Mouse (Mus musculus): Measurements from ENCODE around the gene Fetub. TPM values are rescaled to one million over a fixed set of nuclear protein-coding genes. Genes with fewer than 3 reads are reported as not detected.
A peak's percentile ranks its signal among the peaks of the same experiment; 100 is the strongest.

Fetub gene
- polyA plus RNA-seq (2014; fragmentation: Nextera tagmentation; extraction: Ambion mirVana), result not detected in 2 replicates

DNA sequence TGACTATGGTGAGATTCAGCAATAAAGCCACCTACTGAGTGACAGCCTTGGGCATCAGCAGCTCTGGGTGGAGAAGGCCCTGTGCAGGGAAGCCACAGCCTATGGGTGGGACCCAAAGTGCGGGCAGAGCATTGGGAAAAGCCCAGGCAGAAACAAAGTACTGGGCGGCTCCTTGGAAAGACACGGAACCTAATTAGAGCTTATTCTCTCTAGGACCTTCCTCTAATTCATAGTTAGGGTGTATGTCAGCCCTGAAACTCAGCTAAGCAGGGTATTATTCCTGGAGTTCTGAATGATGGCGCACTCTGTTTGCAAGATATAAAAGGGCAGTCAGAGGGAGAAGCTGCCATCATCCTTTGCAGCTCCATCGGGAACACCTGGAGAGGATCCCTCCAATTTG is at the start of gene Fetub:
Gene Fetub (plus strand): TSS at position 301 of the 400 bp plus-strand sequence.
- H3K9ac ChIP-seq (ENCODE audit: low read length), result no peak within 1 kb of the TSS
- no peaks in the 10 kb centered on the region for H3K36me3 ChIP-seq (ENCODE audit: control insufficient read depth, insufficient read depth, low read length)
- DNase-seq (ENCODE audit: low spot score) (no peak), ATAC-seq (replicated peaks; ENCODE audit: low FRiP score) (no peak)
- H3K9me3 ChIP-seq (ENCODE audit: control insufficient read depth, low read length), result no peaks in the 10 kb centered on the region
- no peak within 1 kb of the TSS for H3K4me2 ChIP-seq (ENCODE audit: low read depth, low read length, severe bottlenecking)
- H3K27me3 ChIP-seq (ENCODE audit: control insufficient read depth, insufficient read depth, low read length), result no peaks in the 10 kb centered on the region
- no peak within 1 kb of the TSS for H3K4me3 ChIP-seq (ENCODE audit: low read depth, low read length)
- 85% methylated on average over 5 of the region's 5 CpGs for WGBS
- no peak within 1 kb of the TSS for H3K27ac ChIP-seq (ENCODE audit: low read depth, low read length)
- H3K4me1 ChIP-seq (replicated peaks; ENCODE audit: control insufficient read depth, insufficient read depth, low read length), result no peaks in the 10 kb centered on the region

DNA sequence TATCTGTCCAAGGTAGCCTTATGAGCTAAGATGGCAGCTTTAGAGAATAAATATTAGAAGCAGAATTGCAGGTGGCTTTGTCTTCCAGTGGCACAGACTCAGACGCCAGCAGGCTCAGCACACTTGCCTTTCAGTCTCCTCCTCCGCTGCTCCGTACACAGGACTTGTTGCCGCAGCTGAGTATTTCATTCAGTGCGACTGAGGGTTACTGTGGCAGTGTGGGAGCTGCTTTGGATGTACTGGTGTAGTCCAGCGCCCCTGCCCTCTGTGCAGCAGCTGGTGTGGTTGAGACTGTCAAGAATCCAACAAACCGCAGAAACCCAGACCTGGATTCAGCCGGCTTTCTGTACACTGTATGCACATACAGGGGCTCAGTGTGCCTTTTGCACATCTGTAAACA is 45.7 kb upstream of the Fetub start:
- no peaks in the 10 kb centered on the region for H3K9me3 ChIP-seq (ENCODE audit: control insufficient read depth, low read length)
- peaks cover 6% of the 10 kb centered on the region; the same call in 1 of the 2 replicates for H3K36me3 ChIP-seq (ENCODE audit: control insufficient read depth, insufficient read depth, low read length)
- no peak overlapping the region for H3K9ac ChIP-seq (ENCODE audit: low read length)
- no peak overlapping the region for H3K4me2 ChIP-seq (ENCODE audit: low read depth, low read length, severe bottlenecking)
- no peaks in the 10 kb centered on the region for H3K4me1 ChIP-seq (replicated peaks; ENCODE audit: control insufficient read depth, insufficient read depth, low read length)
- 91% methylated on average over 8 of the region's 8 CpGs for WGBS
- H3K4me3 ChIP-seq (ENCODE audit: low read depth, low read length), result no peak overlapping the region
- ATAC-seq (replicated peaks; ENCODE audit: low FRiP score) (no peak), DNase-seq (ENCODE audit: low spot score) (no peak)
- no peak overlapping the region for H3K27ac ChIP-seq (ENCODE audit: low read depth, low read length)
- no peaks in the 10 kb centered on the region for H3K27me3 ChIP-seq (ENCODE audit: control insufficient read depth, insufficient read depth, low read length)

DNA sequence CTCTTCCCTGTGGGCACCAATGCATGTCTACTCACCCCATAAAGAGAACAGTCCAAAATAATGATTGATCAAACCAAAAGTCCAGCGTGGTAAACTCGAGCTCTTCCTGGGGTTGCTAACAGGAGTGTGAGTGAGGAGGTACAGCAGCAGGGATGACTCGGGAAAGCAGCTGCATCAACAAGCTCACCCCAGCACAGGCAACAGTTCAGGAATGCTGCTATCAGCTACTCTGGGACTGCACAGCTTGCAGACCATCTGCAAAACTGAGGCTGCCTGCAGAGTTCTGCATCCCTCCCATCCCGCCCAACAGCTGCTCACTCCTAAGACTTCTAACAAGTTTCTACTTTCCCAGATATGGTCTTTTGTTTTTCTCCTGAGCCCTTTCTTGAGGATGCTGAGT is 44.8 kb upstream of the Fetub start:
- DNase-seq (ENCODE audit: low spot score), result no peak
- Histone ChIP-seq H3K4me3 (ENCODE audit: low read depth, low read length) (no peak overlapping the region), H3K9ac (ENCODE audit: low read length) (no peak overlapping the region), H3K36me3 (ENCODE audit: control insufficient read depth, insufficient read depth, low read length) (peaks cover 6% of the 10 kb centered on the region; the same call in 1 of the 2 replicates), H3K27ac (ENCODE audit: low read depth, low read length) (no peak overlapping the region), H3K4me1 (replicated peaks; ENCODE audit: control insufficient read depth, insufficient read depth, low read length) (no peaks in the 10 kb centered on the region), H3K9me3 (ENCODE audit: control insufficient read depth, low read length) (no peaks in the 10 kb centered on the region), H3K4me2 (ENCODE audit: low read depth, low read length, severe bottlenecking) (no peak overlapping the region), H3K27me3 (ENCODE audit: control insufficient read depth, insufficient read depth, low read length) (no peaks in the 10 kb centered on the region)
- ATAC-seq (replicated peaks; ENCODE audit: low FRiP score), result no peak
- 78% methylated on average over 4 of the region's 4 CpGs for WGBS

DNA sequence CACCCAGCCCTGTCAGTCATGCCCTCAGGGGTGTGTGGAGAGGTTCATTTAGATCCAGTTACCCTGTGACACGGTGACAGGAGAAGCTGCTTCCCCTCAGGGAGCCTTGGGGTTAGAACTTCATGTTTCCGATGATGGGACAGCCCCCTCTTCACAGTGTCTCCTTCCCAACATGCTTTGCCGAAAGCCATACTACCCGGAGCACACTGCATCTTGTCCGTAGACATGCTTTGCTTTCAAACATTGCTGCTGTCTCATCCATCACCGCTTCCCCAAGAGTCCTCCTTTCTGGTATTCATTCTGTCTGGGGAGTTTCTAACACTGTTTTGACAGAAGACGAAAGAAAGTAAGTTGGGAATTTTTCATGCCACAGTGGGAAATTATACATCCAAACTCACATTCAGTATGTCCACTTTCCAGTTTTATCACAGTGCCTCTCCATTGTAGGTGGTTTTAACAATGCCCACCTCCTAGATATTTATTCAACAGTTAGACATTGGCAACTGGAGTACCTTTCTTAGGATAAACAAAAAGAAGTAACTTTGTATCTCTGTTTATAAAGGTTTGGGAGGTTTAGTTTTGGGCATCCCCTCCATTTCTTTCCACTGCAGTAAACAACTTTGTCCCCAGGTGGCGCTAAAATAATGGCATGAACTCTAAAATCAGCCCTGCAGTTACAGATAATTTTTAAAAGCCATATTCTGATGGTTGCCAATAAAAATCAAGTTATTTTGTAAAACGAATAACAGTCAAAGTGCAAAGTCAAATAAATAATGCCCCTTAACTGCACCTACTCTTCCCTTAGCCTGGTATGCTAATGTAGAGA is 41.7 kb upstream of the Fetub start:
- Histone ChIP-seq H3K4me2 (ENCODE audit: low read depth, low read length, severe bottlenecking) (no peak overlapping the region), H3K4me3 (ENCODE audit: low read depth, low read length) (no peak overlapping the region), H3K36me3 (ENCODE audit: control insufficient read depth, insufficient read depth, low read length) (no peaks in the 10 kb centered on the region; the same call in 1 of the 2 replicates), H3K27me3 (ENCODE audit: control insufficient read depth, insufficient read depth, low read length) (no peaks in the 10 kb centered on the region), H3K27ac (ENCODE audit: low read depth, low read length) (no peak overlapping the region), H3K4me1 (replicated peaks; ENCODE audit: control insufficient read depth, insufficient read depth, low read length) (no peaks in the 10 kb centered on the region), H3K9ac (ENCODE audit: low read length) (no peak overlapping the region), H3K9me3 (ENCODE audit: control insufficient read depth, low read length) (no peaks in the 10 kb centered on the region)
- ATAC-seq (replicated peaks; ENCODE audit: low FRiP score), result no peak
- DNase-seq (ENCODE audit: low spot score), result no peak
- 52% methylated on average over 9 of the region's 9 CpGs for whole genome bisulfite sequencing

DNA sequence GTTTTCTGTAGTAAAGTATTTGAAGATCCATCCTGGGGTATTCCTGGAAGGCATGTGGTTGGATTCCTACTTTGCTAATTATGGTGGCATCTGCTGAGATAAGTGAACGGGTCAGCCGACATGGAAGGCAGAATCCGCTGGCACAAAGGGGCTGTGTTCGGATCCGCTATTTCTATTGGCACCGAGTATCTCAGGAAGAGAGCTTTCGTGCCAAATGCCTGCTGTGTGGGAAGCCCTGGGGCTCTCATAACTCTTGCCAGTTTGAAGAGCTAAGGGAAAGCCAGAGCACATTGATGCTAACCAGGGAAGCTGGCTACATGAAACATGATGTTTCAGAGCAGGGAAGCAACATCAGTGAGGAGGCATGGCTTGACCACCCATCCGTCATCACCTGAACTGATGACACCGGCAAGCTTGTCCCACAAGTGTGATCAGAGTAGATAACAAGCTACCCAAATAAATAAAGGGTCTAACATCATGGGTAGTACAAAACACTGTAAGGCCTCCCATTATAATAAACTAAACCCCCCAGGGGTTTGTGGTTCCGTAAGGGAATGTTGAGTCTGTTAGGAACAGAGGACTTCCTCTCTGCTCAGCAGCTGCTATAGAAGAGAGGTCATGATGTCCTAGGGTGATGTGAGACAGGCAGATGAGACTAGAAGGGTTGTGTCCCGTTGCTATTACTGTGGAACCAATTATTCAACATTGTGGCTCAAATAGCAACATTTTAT is 40.3 kb upstream of the Fetub start:
- 81% methylated on average over 11 of the region's 11 CpGs for WGBS
- no peaks in the 10 kb centered on the region for H3K4me1 ChIP-seq (replicated peaks; ENCODE audit: control insufficient read depth, insufficient read depth, low read length)
- H3K9ac ChIP-seq (ENCODE audit: low read length), result no peak overlapping the region
- no peak for DNase-seq (ENCODE audit: low spot score)
- no peaks in the 10 kb centered on the region; the same call in 1 of the 2 replicates for H3K36me3 ChIP-seq (ENCODE audit: control insufficient read depth, insufficient read depth, low read length)
- no peak overlapping the region for H3K27ac ChIP-seq (ENCODE audit: low read depth, low read length)
- no peak overlapping the region for H3K4me2 ChIP-seq (ENCODE audit: low read depth, low read length, severe bottlenecking)
- H3K9me3 ChIP-seq (ENCODE audit: control insufficient read depth, low read length), result no peaks in the 10 kb centered on the region
- no peaks in the 10 kb centered on the region for H3K27me3 ChIP-seq (ENCODE audit: control insufficient read depth, insufficient read depth, low read length)
- ATAC-seq (replicated peaks; ENCODE audit: low FRiP score), result no peak
- H3K4me3 ChIP-seq (ENCODE audit: low read depth, low read length), result no peak overlapping the region

DNA sequence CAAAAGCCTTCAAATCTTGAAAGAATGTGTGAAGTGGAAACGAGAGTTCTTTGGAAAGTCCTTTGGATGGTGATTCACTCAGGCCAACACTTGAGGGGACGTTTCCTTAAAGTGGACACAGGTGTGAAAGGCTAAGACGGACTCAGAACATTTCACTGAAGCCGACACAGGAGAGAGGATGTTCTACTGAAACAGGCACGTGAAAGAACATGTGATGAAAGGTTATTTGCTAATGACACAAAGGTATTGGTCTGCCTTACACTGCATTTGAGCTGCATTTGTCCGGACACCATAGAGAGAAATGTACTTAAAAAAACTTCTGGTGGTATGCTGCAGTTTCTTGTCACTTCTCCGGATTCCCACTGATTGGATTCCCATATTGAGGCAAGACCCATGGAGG is 39.4 kb upstream of the Fetub start:
- H3K36me3 ChIP-seq (ENCODE audit: control insufficient read depth, insufficient read depth, low read length), result no peaks in the 10 kb centered on the region
- no peak overlapping the region for H3K9ac ChIP-seq (ENCODE audit: low read length)
- WGBS, result 78% methylated on average over 7 of the region's 7 CpGs
- H3K4me2 ChIP-seq (ENCODE audit: low read depth, low read length, severe bottlenecking), result no peak overlapping the region
- H3K4me3 ChIP-seq (ENCODE audit: low read depth, low read length), result no peak overlapping the region
- no peaks in the 10 kb centered on the region for H3K27me3 ChIP-seq (ENCODE audit: control insufficient read depth, insufficient read depth, low read length)
- H3K4me1 ChIP-seq (replicated peaks; ENCODE audit: control insufficient read depth, insufficient read depth, low read length), result no peaks in the 10 kb centered on the region
- H3K27ac ChIP-seq (ENCODE audit: low read depth, low read length), result no peak overlapping the region
- no peaks in the 10 kb centered on the region for H3K9me3 ChIP-seq (ENCODE audit: control insufficient read depth, low read length)
- DNase-seq (ENCODE audit: low spot score) (no peak), ATAC-seq (replicated peaks; ENCODE audit: low FRiP score) (no peak)

DNA sequence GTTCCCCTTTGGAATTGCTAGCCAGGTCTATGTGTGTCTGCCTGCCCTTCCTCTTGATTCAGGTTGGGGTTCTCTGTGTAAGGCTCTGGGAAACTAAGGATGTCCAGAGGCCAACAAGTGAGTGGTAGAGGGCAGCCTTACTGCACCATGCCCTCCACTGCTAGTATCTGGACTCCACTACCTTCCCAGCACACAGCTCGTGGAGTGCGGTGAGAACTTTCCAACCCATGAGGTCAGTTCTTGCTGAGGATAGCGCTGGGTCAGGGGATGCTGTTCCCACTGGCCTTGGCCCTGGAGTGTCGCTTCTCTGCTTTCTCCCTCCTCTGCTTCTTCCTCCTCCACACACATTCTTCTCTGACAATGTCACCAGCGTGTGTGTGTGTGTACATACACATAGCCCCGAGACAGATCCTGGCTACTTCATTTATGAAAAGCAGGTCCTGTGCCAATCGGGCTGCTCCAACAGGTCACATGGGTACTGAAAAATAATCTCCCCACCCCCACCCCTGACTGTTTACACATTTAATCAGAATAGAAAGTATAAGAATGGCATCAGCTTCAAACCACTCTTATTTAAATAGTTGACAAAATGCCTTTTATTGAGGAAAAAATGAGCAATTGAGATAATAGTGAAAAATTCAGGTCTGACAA is 38.1 kb upstream of the Fetub start:
- ATAC-seq (replicated peaks; ENCODE audit: low FRiP score) (no peak), DNase-seq (ENCODE audit: low spot score) (peak; percentile 33)
- Histone ChIP-seq H3K36me3 (ENCODE audit: control insufficient read depth, insufficient read depth, low read length) (no peaks in the 10 kb centered on the region), H3K9me3 (ENCODE audit: control insufficient read depth, low read length) (no peaks in the 10 kb centered on the region), H3K4me2 (ENCODE audit: low read depth, low read length, severe bottlenecking) (no peak overlapping the region), H3K27ac (ENCODE audit: low read depth, low read length) (no peak overlapping the region), H3K4me1 (replicated peaks; ENCODE audit: control insufficient read depth, insufficient read depth, low read length) (no peaks in the 10 kb centered on the region), H3K27me3 (ENCODE audit: control insufficient read depth, insufficient read depth, low read length) (no peaks in the 10 kb centered on the region), H3K4me3 (ENCODE audit: low read depth, low read length) (no peak overlapping the region), H3K9ac (ENCODE audit: low read length) (no peak overlapping the region)
- 59% methylated on average over 7 of the region's 7 CpGs for WGBS

DNA sequence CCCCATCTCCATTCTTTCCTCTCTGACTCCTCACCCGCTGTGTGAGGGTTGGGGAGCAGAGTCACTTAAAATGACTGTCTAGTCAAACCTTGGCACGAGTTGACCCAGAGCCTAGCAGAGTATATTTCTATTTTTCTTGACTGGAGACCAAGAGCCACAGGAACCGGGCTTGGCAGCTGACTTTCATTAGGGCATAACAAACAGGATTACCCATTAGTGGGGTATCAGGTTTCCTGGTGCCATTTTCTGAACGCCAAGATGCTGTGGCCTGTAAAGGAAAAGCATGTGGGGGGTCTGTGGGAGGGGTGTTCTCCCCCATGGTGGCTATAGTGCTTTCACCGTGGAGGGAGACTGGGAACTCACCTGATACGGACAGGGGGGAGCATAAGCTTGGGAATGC is 37.2 kb upstream of the Fetub start:
- Histone ChIP-seq H3K9ac (ENCODE audit: low read length) (no peak overlapping the region), H3K9me3 (ENCODE audit: control insufficient read depth, low read length) (no peaks in the 10 kb centered on the region), H3K27me3 (ENCODE audit: control insufficient read depth, insufficient read depth, low read length) (no peaks in the 10 kb centered on the region), H3K4me3 (ENCODE audit: low read depth, low read length) (no peak overlapping the region), H3K36me3 (ENCODE audit: control insufficient read depth, insufficient read depth, low read length) (no peaks in the 10 kb centered on the region), H3K4me2 (ENCODE audit: low read depth, low read length, severe bottlenecking) (no peak overlapping the region), H3K4me1 (replicated peaks; ENCODE audit: control insufficient read depth, insufficient read depth, low read length) (no peaks in the 10 kb centered on the region), H3K27ac (ENCODE audit: low read depth, low read length) (no peak overlapping the region)
- DNase-seq (ENCODE audit: low spot score) (no peak), ATAC-seq (replicated peaks; ENCODE audit: low FRiP score) (no peak)
- 4% methylated on average over 6 of the region's 6 CpGs for WGBS
